Mouse (Mus musculus): ENCODE data around the gene Ripk3. TPM values are rescaled to one million over a fixed set of nuclear protein-coding genes. Genes with fewer than 3 reads are reported as not detected.

Ripk3 gene
- 1.6 and 1.7 TPM in 2 replicates for polyA plus RNA-seq (2015; fragmentation: Nextera tagmentation; extraction: Ambion mirVana)

- Histone ChIP-seq H3K36me3 (ENCODE audit: control insufficient read depth, insufficient read depth, low read length) (no peaks in the 10 kb centered on the region), H3K4me3 (ENCODE audit: low read depth, low read length) (peak within 1 kb of the TSS; percentile 15), H3K27me3 (ENCODE audit: control insufficient read depth, insufficient read depth, low read depth, low read length) (peaks cover 65% of the 10 kb centered on the region), H3K27ac (ENCODE audit: low read length) (no peak within 1 kb of the TSS), H3K4me2 (ENCODE audit: low read length) (peak within 1 kb of the TSS; percentile 44), H3K9ac (ENCODE audit: low read depth, low read length) (0 out of 2 replicates have a peak within 1 kb of the TSS, but pooled peaks have one; percentile 8), H3K4me1 (ENCODE audit: control insufficient read depth, insufficient read depth, low read length) (peaks cover 5% of the 10 kb centered on the region; the same call in 1 of the 2 replicates), H3K9me3 (replicated peaks; ENCODE audit: control insufficient read depth, low read length, poor library complexity, severe bottlenecking) (no peaks in the 10 kb centered on the region)
- ATAC-seq, result no peak
- WGBS, result 6% methylated on average over 40 of the region's 40 CpGs
Observed at GRCm38 (mm10) chr14:55788256-55789050, at the start of gene Ripk3. Ripk3 (minus strand) TSS chr14:55788865.

GRCm38 (mm10) chr14:55838312-55838711, 49.6 kb upstream of the Ripk3 start:
- Histone ChIP-seq H3K4me2 (ENCODE audit: low read length) (no peak overlapping the region), H3K27me3 (ENCODE audit: control insufficient read depth, insufficient read depth, low read depth, low read length) (no peaks in the 10 kb centered on the region), H3K27ac (ENCODE audit: low read length) (no peak overlapping the region), H3K36me3 (ENCODE audit: control insufficient read depth, insufficient read depth, low read length) (no peaks in the 10 kb centered on the region), H3K9me3 (replicated peaks; ENCODE audit: control insufficient read depth, low read length, poor library complexity, severe bottlenecking) (no peaks in the 10 kb centered on the region), H3K4me3 (ENCODE audit: low read depth, low read length) (no peak overlapping the region), H3K9ac (ENCODE audit: low read depth, low read length) (no peak overlapping the region), H3K4me1 (ENCODE audit: control insufficient read depth, insufficient read depth, low read length) (no peaks in the 10 kb centered on the region)
- ATAC-seq, result no peak
- 76% methylated on average over 5 of the region's 5 CpGs for WGBS

GRCm38 (mm10) chr14:55834808-55835533, 46.3 kb upstream of the Ripk3 start:
- Histone ChIP-seq H3K36me3 (ENCODE audit: control insufficient read depth, insufficient read depth, low read length) (no peaks in the 10 kb centered on the region), H3K4me3 (ENCODE audit: low read depth, low read length) (no peak overlapping the region), H3K9ac (ENCODE audit: low read depth, low read length) (no peak overlapping the region), H3K9me3 (replicated peaks; ENCODE audit: control insufficient read depth, low read length, poor library complexity, severe bottlenecking) (no peaks in the 10 kb centered on the region), H3K27ac (ENCODE audit: low read length) (no peak overlapping the region), H3K4me2 (ENCODE audit: low read length) (no peak overlapping the region), H3K27me3 (ENCODE audit: control insufficient read depth, insufficient read depth, low read depth, low read length) (no peaks in the 10 kb centered on the region), H3K4me1 (ENCODE audit: control insufficient read depth, insufficient read depth, low read length) (no peaks in the 10 kb centered on the region)
- no peak for ATAC-seq
- 61% methylated on average over 5 of the region's 5 CpGs for WGBS

DNA sequence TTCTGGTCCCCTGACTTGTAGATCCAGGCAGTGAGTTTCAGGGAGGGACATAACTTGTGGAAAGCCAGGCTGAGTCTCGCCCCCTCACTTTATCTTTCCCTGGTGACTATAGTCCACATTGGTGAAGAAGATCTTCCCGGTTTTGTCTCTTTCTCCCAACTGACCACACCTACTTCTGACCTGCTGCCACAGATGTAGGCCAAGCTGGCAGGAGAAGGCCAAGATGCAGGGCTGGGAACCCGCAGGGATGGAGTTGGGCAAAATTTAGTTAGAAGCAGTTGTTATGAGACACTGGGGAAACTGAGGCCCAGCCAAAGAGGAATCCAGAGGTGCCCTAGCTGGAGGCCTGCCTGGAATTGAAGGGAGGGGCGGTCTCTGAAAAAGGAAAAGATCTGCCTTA, 44.5 kb upstream of the Ripk3 start:
- Histone ChIP-seq H3K27me3 (ENCODE audit: control insufficient read depth, insufficient read depth, low read depth, low read length) (no peaks in the 10 kb centered on the region), H3K36me3 (ENCODE audit: control insufficient read depth, insufficient read depth, low read length) (no peaks in the 10 kb centered on the region), H3K27ac (ENCODE audit: low read length) (no peak overlapping the region), H3K4me2 (ENCODE audit: low read length) (no peak overlapping the region), H3K4me1 (ENCODE audit: control insufficient read depth, insufficient read depth, low read length) (no peaks in the 10 kb centered on the region), H3K9ac (ENCODE audit: low read depth, low read length) (no peak overlapping the region), H3K4me3 (ENCODE audit: low read depth, low read length) (no peak overlapping the region), H3K9me3 (replicated peaks; ENCODE audit: control insufficient read depth, low read length, poor library complexity, severe bottlenecking) (no peaks in the 10 kb centered on the region)
- WGBS, result 82% methylated on average over 4 of the region's 4 CpGs
- ATAC-seq, result no peak

DNA sequence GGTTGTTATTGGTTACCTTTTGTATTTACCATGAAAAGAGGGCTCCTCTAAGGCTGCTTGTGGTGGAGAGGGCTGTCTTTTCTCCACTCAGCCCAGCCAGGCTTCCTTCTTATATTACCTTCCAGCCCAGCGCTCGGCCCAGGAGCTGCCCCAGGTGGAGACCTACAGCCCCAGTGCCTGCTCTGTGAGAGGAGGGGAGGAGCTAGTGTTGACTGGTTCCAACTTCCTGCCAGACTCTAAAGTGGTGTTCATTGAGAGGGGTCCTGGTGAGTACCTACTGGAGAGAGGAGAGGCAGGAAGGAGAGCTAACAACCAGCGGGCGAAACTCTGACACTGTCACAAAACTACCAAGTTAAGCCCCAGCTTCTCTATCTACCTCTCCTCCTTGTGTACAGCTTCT, 41.7 kb upstream of the Ripk3 start:
- Histone ChIP-seq H3K9me3 (replicated peaks; ENCODE audit: control insufficient read depth, low read length, poor library complexity, severe bottlenecking) (no peaks in the 10 kb centered on the region), H3K27ac (ENCODE audit: low read length) (no peak overlapping the region), H3K4me1 (ENCODE audit: control insufficient read depth, insufficient read depth, low read length) (peaks cover 12% of the 10 kb centered on the region), H3K4me2 (ENCODE audit: low read length) (no peak overlapping the region), H3K27me3 (ENCODE audit: control insufficient read depth, insufficient read depth, low read depth, low read length) (peaks cover 10% of the 10 kb centered on the region), H3K9ac (ENCODE audit: low read depth, low read length) (no peak overlapping the region), H3K36me3 (ENCODE audit: control insufficient read depth, insufficient read depth, low read length) (no peaks in the 10 kb centered on the region), H3K4me3 (ENCODE audit: low read depth, low read length) (no peak overlapping the region)
- no peak for ATAC-seq
- 93% methylated on average over 4 of the region's 4 CpGs for WGBS

- no peak overlapping the region for H3K4me3 ChIP-seq (ENCODE audit: low read depth, low read length)
- 0 out of 2 replicates have a peak overlapping the region, but pooled peaks have one; percentile 16 for H3K9ac ChIP-seq (ENCODE audit: low read depth, low read length)
- H3K27ac ChIP-seq (ENCODE audit: low read length), result no peak overlapping the region
- H3K4me2 ChIP-seq (ENCODE audit: low read length), result no peak overlapping the region
- H3K36me3 ChIP-seq (ENCODE audit: control insufficient read depth, insufficient read depth, low read length), result no peaks in the 10 kb centered on the region
- WGBS, result 92% methylated on average over 14 of the region's 16 CpGs
- no peaks in the 10 kb centered on the region for H3K9me3 ChIP-seq (replicated peaks; ENCODE audit: control insufficient read depth, low read length, poor library complexity, severe bottlenecking)
- no peak for ATAC-seq
- peaks cover 11% of the 10 kb centered on the region for H3K27me3 ChIP-seq (ENCODE audit: control insufficient read depth, insufficient read depth, low read depth, low read length)
- H3K4me1 ChIP-seq (ENCODE audit: control insufficient read depth, insufficient read depth, low read length), result peaks cover 16% of the 10 kb centered on the region
Observed at GRCm38 (mm10) chr14:55829854-55830253, 41.2 kb upstream of the Ripk3 start.

GRCm38 (mm10) chr14:55828716-55829263, 40.1 kb upstream of the Ripk3 start:
- Histone ChIP-seq H3K4me1 (ENCODE audit: control insufficient read depth, insufficient read depth, low read length) (peaks cover 24% of the 10 kb centered on the region), H3K9me3 (replicated peaks; ENCODE audit: control insufficient read depth, low read length, poor library complexity, severe bottlenecking) (no peaks in the 10 kb centered on the region), H3K27me3 (ENCODE audit: control insufficient read depth, insufficient read depth, low read depth, low read length) (peaks cover 13% of the 10 kb centered on the region), H3K4me3 (ENCODE audit: low read depth, low read length) (no peak overlapping the region), H3K4me2 (ENCODE audit: low read length) (no peak overlapping the region), H3K36me3 (ENCODE audit: control insufficient read depth, insufficient read depth, low read length) (no peaks in the 10 kb centered on the region), H3K27ac (ENCODE audit: low read length) (no peak overlapping the region), H3K9ac (ENCODE audit: low read depth, low read length) (no peak overlapping the region)
- ATAC-seq, result no peak
- 51% methylated on average over 3 of the region's 3 CpGs for WGBS

DNA sequence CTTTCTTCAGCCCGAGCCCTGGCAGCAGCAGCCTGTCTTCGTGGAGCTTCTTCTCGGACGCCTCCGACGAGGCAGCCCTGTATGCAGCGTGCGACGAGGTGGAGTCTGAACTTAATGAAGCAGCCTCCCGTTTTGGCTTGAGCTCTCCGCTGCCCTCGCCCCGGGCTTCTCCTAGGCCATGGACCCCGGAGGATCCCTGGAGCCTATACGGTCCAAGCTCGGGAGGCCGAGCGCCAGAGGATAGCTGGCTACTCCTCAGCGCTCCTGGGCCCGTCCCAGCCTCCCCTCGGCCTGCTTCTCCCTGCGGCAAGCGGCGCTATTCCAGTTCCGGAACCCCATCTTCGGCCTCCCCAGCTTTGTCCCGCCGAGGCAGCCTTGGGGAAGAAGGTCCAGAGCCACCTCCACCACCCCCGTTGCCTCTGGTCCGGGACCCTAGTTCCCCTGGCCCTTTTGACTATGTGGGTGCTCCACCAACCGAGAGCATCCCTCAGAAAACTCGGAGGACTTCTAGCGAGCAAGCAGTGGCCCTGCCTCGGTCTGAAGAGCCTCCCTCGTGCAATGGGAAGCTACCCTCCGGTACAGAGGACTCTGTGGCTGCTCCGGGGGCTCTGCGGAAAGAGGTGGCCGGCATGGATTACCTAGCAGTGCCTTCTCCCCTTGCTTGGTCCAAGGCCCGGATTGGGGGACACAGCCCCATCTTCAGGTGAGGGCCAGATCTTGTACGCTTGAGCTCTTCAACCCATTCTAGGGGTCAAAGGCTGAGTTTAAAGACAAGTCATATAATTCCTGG, 38.1 kb upstream of the Ripk3 start:
- ATAC-seq, result no peak
- H3K4me2 ChIP-seq (ENCODE audit: low read length), result peak overlapping the region; percentile 89
- peaks cover 26% of the 10 kb centered on the region for H3K4me1 ChIP-seq (ENCODE audit: control insufficient read depth, insufficient read depth, low read length)
- peaks cover 13% of the 10 kb centered on the region for H3K27me3 ChIP-seq (ENCODE audit: control insufficient read depth, insufficient read depth, low read depth, low read length)
- no peaks in the 10 kb centered on the region for H3K36me3 ChIP-seq (ENCODE audit: control insufficient read depth, insufficient read depth, low read length)
- H3K4me3 ChIP-seq (ENCODE audit: low read depth, low read length), result peak overlapping the region; percentile 46
- H3K9me3 ChIP-seq (replicated peaks; ENCODE audit: control insufficient read depth, low read length, poor library complexity, severe bottlenecking), result no peaks in the 10 kb centered on the region
- WGBS, result 15% methylated on average over 40 of the region's 41 CpGs
- peak overlapping the region; percentile 41; the same call in 1 of the 2 replicates for H3K9ac ChIP-seq (ENCODE audit: low read depth, low read length)
- H3K27ac ChIP-seq (ENCODE audit: low read length), result no peak overlapping the region
